Mouse (Mus musculus): ENCODE data around the gene Grip1.

The Grip1 gene

GRCm38 (mm10) chr10:119670456-119670855 is 216.8 kb downstream of the Grip1 start:
- CTCF ChIA-PET = no interaction called here

DNA sequence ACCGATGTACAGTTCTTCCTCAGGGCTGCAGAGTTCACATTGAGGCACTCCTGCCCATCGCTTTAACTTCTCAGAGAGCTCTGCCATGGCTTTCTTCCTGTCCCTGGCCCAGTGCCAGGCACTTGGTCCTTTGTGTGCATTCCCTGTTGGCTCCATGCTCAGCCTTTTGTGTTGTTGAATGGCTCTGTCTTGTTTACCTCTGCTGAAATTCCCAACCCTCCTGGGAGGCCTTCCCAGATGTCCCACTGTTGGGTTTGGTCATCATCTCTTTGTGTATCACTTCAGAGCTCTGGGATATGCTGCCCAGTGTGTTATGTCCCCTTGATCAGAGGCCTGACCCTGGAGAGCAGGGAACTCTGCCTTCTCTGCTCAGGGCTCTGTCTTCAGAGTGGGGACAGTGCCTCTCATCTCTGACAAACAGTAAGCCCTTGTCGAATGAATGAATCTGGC is 230.8 kb downstream of the Grip1 start:
- CTCF ChIA-PET = no interaction called here

- CTCF ChIA-PET = no interaction called here
These were observed 237.9 kb downstream of the Grip1 start for GRCm38 (mm10) chr10:119691358-119692083.

- CTCF ChIA-PET = no interaction called here
These were observed 238.8 kb downstream of the Grip1 start for GRCm38 (mm10) chr10:119692284-119692890.

GRCm38 (mm10) chr10:119693400-119693799 is 239.8 kb downstream of the Grip1 start:
- CTCF ChIA-PET = no interaction called here

DNA sequence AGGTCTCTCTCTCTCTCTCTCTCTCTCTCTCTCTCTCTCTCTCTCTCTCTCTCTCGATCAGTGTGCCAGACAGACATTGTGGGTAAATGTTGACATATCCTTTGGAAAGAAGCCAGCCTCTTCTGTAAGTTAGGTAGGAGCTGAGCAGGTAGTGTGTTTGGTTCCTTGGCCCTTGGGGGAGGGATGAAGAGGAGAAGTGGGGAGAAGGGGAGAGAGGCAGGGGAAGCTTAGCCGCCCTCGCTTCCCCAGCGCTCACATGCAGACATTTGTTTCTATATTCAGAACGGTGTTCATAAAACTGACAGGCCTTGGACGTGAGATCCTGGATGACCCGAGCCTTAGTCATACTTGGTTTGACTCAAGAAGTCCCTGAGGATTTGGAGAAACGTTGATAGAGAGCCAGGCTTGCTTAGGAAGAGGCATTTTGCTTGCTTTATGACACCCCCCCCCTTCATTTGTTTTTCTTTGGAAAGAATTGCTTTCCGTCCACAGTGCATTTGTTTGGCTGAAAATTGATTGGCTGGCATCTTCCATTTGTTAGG is 243.7 kb downstream of the Grip1 start:
- CTCF ChIA-PET = no interaction called here

- CTCF ChIA-PET = no interaction called here
These were observed 251.7 kb downstream of the Grip1 start for GRCm38 (mm10) chr10:119705348-119705747.

- CTCF ChIA-PET = no interaction called here
These were observed 252.7 kb downstream of the Grip1 start for GRCm38 (mm10) chr10:119706281-119706680.

GRCm38 (mm10) chr10:119706983-119707382 is 253.4 kb downstream of the Grip1 start:
- CTCF ChIA-PET = no interaction called here

DNA sequence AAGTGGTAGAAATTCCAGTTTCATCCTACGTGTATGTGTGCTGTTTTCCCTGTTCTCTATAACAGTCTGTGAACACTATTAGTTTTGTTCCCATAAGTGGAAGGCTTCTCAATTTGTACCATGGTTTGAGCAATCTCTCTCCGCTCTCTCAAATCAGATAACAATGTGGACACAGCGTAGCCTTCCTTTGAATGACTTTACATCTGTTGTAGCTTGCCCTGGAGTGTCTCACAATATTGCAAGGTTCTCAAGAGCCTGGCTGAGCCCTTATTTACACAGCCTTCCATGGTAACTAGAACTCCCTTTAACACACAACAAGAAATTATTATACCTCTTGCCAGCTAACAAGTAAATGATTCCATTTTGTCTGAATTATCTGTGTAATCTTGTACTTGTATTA is 268.3 kb downstream of the Grip1 start:
- CTCF ChIA-PET = no interaction called here

DNA sequence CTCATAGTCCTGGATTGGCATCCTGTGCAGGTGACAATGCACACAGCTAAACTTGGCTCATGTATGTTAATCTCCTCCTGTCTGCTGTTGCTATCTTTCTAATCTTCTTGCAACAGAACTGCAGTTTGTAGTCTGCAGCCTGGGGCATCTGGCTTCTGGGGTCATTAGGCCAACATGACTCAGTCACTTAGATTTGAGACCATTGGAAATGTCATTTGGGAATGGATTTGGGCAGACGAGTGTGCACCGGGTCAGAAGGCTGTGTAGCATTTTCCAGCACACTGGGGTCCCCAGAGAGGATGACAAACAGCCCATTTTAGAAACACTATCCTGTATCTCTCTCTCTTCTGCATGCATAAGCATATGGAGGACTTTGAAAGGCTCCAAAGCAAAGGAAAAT is 268.8 kb downstream of the Grip1 start:
- CTCF ChIA-PET = no interaction called here

GRCm38 (mm10) chr10:119723671-119724070 is 270.0 kb downstream of the Grip1 start:
- CTCF ChIA-PET = no interaction called here

DNA sequence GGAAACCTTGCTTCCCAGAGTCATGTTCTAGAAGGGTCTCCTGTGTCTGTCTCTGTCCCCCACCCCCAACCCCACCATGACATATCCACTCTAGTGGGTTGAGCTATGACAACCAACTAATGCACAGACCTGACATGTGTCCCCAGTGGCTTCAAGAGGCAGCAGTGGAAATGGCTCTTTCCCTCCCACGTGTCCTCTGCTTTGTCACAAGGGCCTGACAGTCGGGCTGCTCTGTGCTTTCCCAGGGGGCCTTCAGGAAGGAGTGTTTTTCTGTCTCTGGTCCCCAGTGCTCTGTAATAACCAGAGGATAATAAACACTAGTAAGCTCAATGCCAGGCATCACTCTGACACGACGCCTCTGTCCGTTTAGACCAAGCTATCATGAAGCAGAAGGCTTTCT is 271.7 kb downstream of the Grip1 start:
- CTCF ChIA-PET = no interaction called here

DNA sequence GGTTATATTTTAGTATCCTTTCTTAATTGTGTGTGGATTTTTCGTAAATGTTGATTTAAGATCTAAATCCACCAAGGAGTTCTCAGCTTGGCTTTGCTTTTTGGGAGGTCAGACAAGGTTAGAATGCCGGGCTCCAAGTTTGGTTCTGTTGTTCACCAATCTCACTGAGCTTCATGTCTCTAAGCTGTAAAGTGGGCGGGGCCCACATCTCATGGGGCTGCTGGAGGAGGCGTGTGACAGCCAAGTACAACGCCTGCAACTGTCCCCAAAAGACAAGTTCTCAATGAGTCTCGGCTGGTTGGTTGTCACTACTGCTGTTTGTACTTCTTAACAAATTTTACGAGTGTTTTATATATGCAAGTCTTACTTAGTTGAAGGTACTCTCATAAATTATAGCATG is 272.3 kb downstream of the Grip1 start:
- CTCF ChIA-PET = no interaction called here

GRCm38 (mm10) chr10:119726921-119727320 is 273.3 kb downstream of the Grip1 start:
- CTCF ChIA-PET = no interaction called here

DNA sequence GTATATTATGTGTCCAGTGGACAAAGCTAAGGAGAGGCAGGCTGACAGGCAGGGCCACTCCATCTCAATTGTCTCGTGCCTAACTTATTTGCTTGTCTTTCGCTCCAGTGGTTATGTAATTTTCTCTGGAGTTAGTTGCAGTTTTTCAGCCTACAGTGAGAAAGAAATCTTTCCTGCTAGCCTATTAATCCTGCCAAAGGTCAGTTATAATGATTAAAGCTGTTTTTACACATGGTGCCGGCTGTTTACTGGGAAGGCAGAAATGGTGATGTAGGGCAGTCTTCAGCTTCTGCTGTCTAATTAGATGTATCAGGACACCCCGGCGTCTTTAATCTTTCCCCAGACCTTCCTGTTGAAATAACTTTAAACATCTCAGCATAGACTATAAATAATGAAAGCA is 276.6 kb downstream of the Grip1 start:
- CTCF ChIA-PET = no interaction called here

DNA sequence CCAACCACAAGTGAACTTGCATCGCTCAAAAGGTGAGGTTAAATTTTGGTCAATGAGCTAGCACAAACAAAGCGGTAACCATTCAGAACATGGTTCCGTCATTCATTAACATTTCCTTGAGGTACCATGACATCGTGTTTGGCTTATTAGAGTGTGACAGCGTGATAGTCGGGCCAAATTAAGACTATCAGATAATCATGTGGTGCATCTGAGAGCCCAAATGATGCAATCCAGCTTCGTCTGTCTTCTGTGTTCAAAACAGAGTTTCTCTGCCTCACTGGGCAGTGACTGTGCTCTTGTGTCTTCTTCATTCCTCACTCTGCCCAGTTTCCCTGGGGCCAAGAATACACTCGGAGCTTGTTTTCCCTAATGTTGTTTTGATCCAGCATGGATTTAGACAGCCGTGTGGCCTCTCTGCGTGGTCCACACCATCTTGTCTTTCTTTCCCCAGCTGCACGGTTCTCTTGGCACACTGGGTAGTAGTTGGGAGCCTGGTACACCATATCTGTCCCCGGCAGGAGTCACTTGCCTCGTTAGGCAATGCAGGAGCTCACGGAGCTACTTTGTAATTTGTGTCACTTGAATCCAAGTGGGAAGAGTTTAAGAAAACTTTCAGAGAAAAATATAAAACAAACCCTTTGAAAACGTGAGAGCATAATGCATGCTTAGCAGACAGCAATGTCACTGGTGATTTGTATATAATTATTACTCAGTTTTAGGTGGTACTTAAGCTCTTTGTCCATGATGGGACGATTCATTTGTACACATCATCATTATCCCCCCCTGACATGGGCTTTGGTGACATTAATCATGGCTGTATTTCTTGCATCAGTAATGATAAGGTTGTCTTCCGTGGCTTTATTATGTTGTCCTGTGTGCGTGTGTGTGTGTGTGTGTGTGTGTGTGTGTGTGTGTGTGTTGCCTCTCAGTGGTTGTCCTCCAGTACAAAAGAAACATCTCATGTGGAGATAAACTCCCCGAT is 281.7 kb downstream of the Grip1 start:
- CTCF ChIA-PET = no interaction called here

DNA sequence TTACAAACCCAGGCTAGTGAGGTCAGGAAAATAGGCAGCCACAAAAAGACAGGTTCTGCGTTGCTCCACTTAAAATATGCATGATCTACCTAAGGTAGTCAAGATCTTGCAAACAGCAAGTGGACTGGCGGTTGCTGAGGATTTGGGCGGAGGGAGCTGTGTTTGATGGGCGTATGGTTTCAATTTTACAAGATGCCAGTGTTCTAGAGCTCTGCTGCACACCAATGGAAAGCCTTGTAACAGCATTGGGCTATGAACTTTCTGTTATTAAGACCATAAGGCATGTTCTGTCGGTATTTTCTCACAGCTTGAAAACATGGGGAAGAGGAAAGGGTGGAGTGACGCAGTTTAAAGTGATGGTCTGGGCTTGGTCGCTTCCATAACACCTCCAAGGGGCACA is 285.8 kb downstream of the Grip1 start:
- CTCF ChIA-PET = no interaction called here

- CTCF ChIA-PET = no interaction called here
These were observed 289.1 kb downstream of the Grip1 start for GRCm38 (mm10) chr10:119742722-119743121.

DNA sequence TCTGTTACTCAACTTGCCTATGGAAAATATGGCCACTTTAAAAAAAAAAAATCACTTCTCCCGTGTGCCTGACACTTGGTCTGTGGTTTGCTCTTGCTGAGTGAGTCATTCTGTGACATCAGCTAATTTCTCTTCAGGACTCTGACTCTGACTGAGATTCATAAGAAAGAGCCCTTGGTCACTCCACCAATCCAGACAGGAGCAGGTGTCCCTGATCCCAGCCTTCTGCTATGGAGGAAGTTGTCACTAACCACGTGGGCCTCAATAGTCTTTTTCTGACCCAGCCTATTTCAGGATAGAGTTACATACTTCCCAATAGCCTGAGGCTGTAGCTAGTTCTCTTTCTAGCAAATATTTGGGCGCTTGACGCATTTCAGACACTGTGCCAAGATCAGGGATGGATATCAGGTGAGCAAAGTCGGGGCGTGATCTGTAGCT is 298.8 kb downstream of the Grip1 start:
- CTCF ChIA-PET = no interaction called here

- CTCF ChIA-PET = no interaction called here
These were observed 302.6 kb downstream of the Grip1 start for GRCm38 (mm10) chr10:119756271-119756670.

DNA sequence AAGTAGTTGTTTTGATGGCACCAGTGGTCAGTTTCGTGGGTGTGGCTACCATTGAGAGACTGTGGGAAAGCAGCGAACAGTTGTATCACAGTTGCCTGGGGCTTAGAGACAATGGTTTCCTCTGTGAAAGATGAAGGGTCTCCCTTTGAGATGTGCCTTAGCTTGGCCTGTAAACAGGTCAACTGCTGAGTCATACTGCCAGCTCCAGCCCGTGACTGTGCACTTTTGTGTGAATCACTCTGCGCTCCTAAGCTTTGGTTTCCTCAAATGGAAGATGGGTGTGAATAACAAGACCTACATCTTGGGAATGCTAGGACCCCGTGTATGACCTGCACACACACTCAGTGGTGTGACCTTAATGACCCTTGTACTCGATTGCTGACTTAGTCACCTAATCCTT is 303.6 kb downstream of the Grip1 start:
- CTCF ChIA-PET = no interaction called here

Data from spleen, embryonic (tissue).